Mouse (Mus musculus) olfactory bulb, adult 2 months (tissue): ENCODE results near the gene Uqcc3.

Source experiments
- CTCF ChIP-seq: fragments of 200-500 bp; IDR thresholded peaks from 2 replicates; pipeline ENCODE4 v1.5.1; 2012; ENCODE audit warnings: low read depth, mild to moderate bottlenecking, low read length, moderate library complexity; ENCODE audit not compliant: insufficient read depth
- POLR2A ChIP-seq: fragments of 200-500 bp; IDR thresholded peaks from 2 replicates; pipeline ENCODE4 v1.6.1; 2012; ENCODE audit warnings: mild to moderate bottlenecking, low read depth, low read length, moderate library complexity; ENCODE audit not compliant: insufficient read depth

- TF ChIP-seq CTCF (no peak), POLR2A (no peak)
Observed at GRCm38 (mm10) chr19:8872266-8872840, 8.4 kb downstream of the Uqcc3 start.
